Mouse (Mus musculus): Measurements from ENCODE around the gene Gm45234. TPM values are rescaled to one million over a fixed set of nuclear protein-coding genes. Genes with fewer than 3 reads are reported as not detected.

Gm45234 gene
- polyA plus RNA-seq, 1 experiment: not detected

- DNase-seq (ENCODE audit: low read depth): peak; percentile 88
These were observed 3.4 kb upstream of the Gm45234 start for GRCm38 (mm10) chr6:124759259-124759658.

GRCm38 (mm10) chr6:124758849-124759232, 3.0 kb upstream of the Gm45234 start:
- no peak for DNase-seq (ENCODE audit: low read depth)
- TF ChIP-seq CTCF (IDR thresholded peaks at IDR 0.05; ENCODE audit: borderline replicate concordance, extremely low read depth, insufficient read depth, insufficient read length): no peak
- TF ChIP-seq POLR2A (IDR thresholded peaks at IDR 0.05; ENCODE audit: borderline replicate concordance, extremely low read depth, insufficient read depth, insufficient read length, poor library complexity, severe bottlenecking): no peak

More at GRCm38 (mm10) chr6:124759259-124759658, 3.4 kb upstream of the Gm45234 start:
- TF ChIP-seq CTCF (IDR thresholded peaks at IDR 0.05; ENCODE audit: borderline replicate concordance, extremely low read depth, insufficient read depth, insufficient read length) (peak; percentile 92), POLR2A (IDR thresholded peaks at IDR 0.05; ENCODE audit: borderline replicate concordance, extremely low read depth, insufficient read depth, insufficient read length, poor library complexity, severe bottlenecking) (no peak)

GRCm38 (mm10) chr6:124757909-124758848, 2.4 kb upstream of the Gm45234 start:
- TF ChIP-seq CTCF (IDR thresholded peaks at IDR 0.05; ENCODE audit: borderline replicate concordance, extremely low read depth, insufficient read depth, insufficient read length) (no peak), POLR2A (IDR thresholded peaks at IDR 0.05; ENCODE audit: borderline replicate concordance, extremely low read depth, insufficient read depth, insufficient read length, poor library complexity, severe bottlenecking) (no peak)
- DNase-seq (ENCODE audit: low read depth): peak; percentile 89

- TF ChIP-seq POLR2A (IDR thresholded peaks at IDR 0.05; ENCODE audit: borderline replicate concordance, extremely low read depth, insufficient read depth, insufficient read length, poor library complexity, severe bottlenecking) (no peak), CTCF (IDR thresholded peaks at IDR 0.05; ENCODE audit: borderline replicate concordance, extremely low read depth, insufficient read depth, insufficient read length) (no peak)
- DNase-seq (ENCODE audit: low read depth): no peak
These were observed 1.6 kb upstream of the Gm45234 start for GRCm38 (mm10) chr6:124757351-124757880.

GRCm38 (mm10) chr6:124756652-124757350, 980 bp upstream of the Gm45234 start:
- peak; percentile 93 for DNase-seq (ENCODE audit: low read depth)
- TF ChIP-seq CTCF (IDR thresholded peaks at IDR 0.05; ENCODE audit: borderline replicate concordance, extremely low read depth, insufficient read depth, insufficient read length) (no peak), POLR2A (IDR thresholded peaks at IDR 0.05; ENCODE audit: borderline replicate concordance, extremely low read depth, insufficient read depth, insufficient read length, poor library complexity, severe bottlenecking) (no peak)

- no peak for DNase-seq (ENCODE audit: low read depth)
These were observed 515 bp downstream of the Gm45234 start for GRCm38 (mm10) chr6:124755306-124755705.

GRCm38 (mm10) chr6:124753861-124754260, 2.0 kb downstream of the Gm45234 start:
- no peak for TF ChIP-seq CTCF (IDR thresholded peaks at IDR 0.05; ENCODE audit: borderline replicate concordance, extremely low read depth, insufficient read depth, insufficient read length)
- TF ChIP-seq POLR2A (IDR thresholded peaks at IDR 0.05; ENCODE audit: borderline replicate concordance, extremely low read depth, insufficient read depth, insufficient read length, poor library complexity, severe bottlenecking): no peak
- no peak for DNase-seq (ENCODE audit: low read depth)

More at GRCm38 (mm10) chr6:124755306-124755705, 515 bp downstream of the Gm45234 start:
- TF ChIP-seq CTCF (IDR thresholded peaks at IDR 0.05; ENCODE audit: borderline replicate concordance, extremely low read depth, insufficient read depth, insufficient read length): no peak
- no peak for TF ChIP-seq POLR2A (IDR thresholded peaks at IDR 0.05; ENCODE audit: borderline replicate concordance, extremely low read depth, insufficient read depth, insufficient read length, poor library complexity, severe bottlenecking)

- DNase-seq (ENCODE audit: low read depth): no peak
- TF ChIP-seq CTCF (IDR thresholded peaks at IDR 0.05; ENCODE audit: borderline replicate concordance, extremely low read depth, insufficient read depth, insufficient read length): no peak
- no peak for TF ChIP-seq POLR2A (IDR thresholded peaks at IDR 0.05; ENCODE audit: borderline replicate concordance, extremely low read depth, insufficient read depth, insufficient read length, poor library complexity, severe bottlenecking)
These were observed 5.4 kb downstream of the Gm45234 start for GRCm38 (mm10) chr6:124750405-124750804.

- DNase-seq (ENCODE audit: low read depth): no peak
- TF ChIP-seq POLR2A (IDR thresholded peaks at IDR 0.05; ENCODE audit: borderline replicate concordance, extremely low read depth, insufficient read depth, insufficient read length, poor library complexity, severe bottlenecking) (no peak), CTCF (IDR thresholded peaks at IDR 0.05; ENCODE audit: borderline replicate concordance, extremely low read depth, insufficient read depth, insufficient read length) (no peak)
These were observed 8.9 kb downstream of the Gm45234 start for GRCm38 (mm10) chr6:124746654-124747632.

GRCm38 (mm10) chr6:124746296-124746605, 9.6 kb downstream of the Gm45234 start:
- DNase-seq (ENCODE audit: low read depth): no peak
- TF ChIP-seq CTCF (IDR thresholded peaks at IDR 0.05; ENCODE audit: borderline replicate concordance, extremely low read depth, insufficient read depth, insufficient read length) (no peak), POLR2A (IDR thresholded peaks at IDR 0.05; ENCODE audit: borderline replicate concordance, extremely low read depth, insufficient read depth, insufficient read length, poor library complexity, severe bottlenecking) (no peak)
